Mouse (Mus musculus) midbrain, embryonic 15.5 days (tissue): ENCODE measurements around the gene Abca9. TPM values are rescaled to one million over a fixed set of nuclear protein-coding genes. Genes with fewer than 3 reads are reported as not detected.

ENCODE experiments used
- ATAC-seq: fragments of 200-750 bp; cut with Nextera tagmentation; replicated peaks from 2 replicates; pipeline ENCODE4 v1.8.0; 2017; ENCODE audit warnings: moderate TSS enrichment
- H3K27ac ChIP-seq: fragments of 300-500 bp; sonication (generic); 2 replicates; pipeline ENCODE4 v1.5.1; 2015; ENCODE audit warnings: mild to moderate bottlenecking, inconsistent platforms
- H3K27me3 ChIP-seq: fragments of 300-500 bp; sonication (generic); replicated peaks from 2 replicates; pipeline ENCODE4 v1.6.1; 2015; ENCODE audit warnings: inconsistent platforms
- H3K36me3 ChIP-seq: fragments of 300-500 bp; sonication (generic); replicated peaks from 2 replicates; pipeline ENCODE4 v1.6.1; 2015; ENCODE audit warnings: inconsistent platforms
- H3K4me1 ChIP-seq: fragments of 300-500 bp; sonication (generic); 2 replicates; pipeline ENCODE4 v1.6.1; 2015; ENCODE audit warnings: inconsistent platforms
- H3K4me2 ChIP-seq: fragments of 300-500 bp; sonication (generic); 2 replicates; pipeline ENCODE4 v1.6.1; 2015; ENCODE audit warnings: inconsistent platforms, mild to moderate bottlenecking, moderate library complexity
- H3K4me3 ChIP-seq: fragments of 300-500 bp; sonication (generic); 2 replicates; pipeline ENCODE4 v1.5.1; 2015; ENCODE audit warnings: mild to moderate bottlenecking, inconsistent platforms
- H3K9ac ChIP-seq: fragments of 300-500 bp; sonication (generic); 2 replicates; pipeline ENCODE4 v1.6.1; 2015; ENCODE audit warnings: mild to moderate bottlenecking, inconsistent platforms
- H3K9me3 ChIP-seq: fragments of 300-500 bp; sonication (generic); 2 replicates; pipeline ENCODE4 v1.6.1; 2016; ENCODE audit warnings: inconsistent platforms
- WGBS: fragments of 180-500 bp; shearing (Covaris S2); methylation state at CpG from one replicate; pipeline ENCODE4 v1.1.7; 2015; ENCODE audit warnings: mixed read lengths; 5-methylcytosine and 5-hydroxymethylcytosine counted together
- polyA plus RNA-seq: library from polyadenylated mRNA; unstranded; fragments of >200 nt; fragmentation: Nextera tagmentation; extraction: Ambion mirVana; gene quantifications from 2 replicates; pipeline ENCODE4 v1.2.1, GENCODE M21; 2015

The Abca9 gene
- polyA plus RNA-seq, 1 experiment from 2014 or later = 4.2 TPM

DNA sequence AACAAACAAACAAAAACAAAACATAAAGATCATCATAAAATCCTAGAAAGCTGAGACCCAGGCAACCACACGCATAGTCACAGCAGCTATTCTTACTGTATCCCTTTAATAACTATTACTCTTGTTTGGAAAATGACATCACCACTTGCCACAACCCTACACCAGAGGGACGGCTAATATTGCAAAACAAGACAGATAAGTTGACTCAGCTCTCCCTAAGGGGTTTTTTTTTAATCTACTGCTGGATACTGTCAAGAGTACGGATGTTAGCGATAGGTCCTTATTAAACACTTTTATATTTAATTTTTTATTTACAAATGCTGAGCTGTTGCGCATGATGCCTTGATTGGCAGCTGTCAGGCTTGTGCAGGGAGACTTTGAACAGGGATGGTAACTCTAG is 37.2 kb downstream of the Abca9 start:
- H3K27me3 ChIP-seq = no peaks in the 10 kb centered on the region
- no peaks in the 10 kb centered on the region for H3K9me3 ChIP-seq
- H3K4me1 ChIP-seq = no peaks in the 10 kb centered on the region
- no peak overlapping the region for H3K9ac ChIP-seq
- no peaks in the 10 kb centered on the region for H3K36me3 ChIP-seq
- H3K4me3 ChIP-seq = no peak overlapping the region
- no peak overlapping the region for H3K4me2 ChIP-seq
- no peak overlapping the region for H3K27ac ChIP-seq
- no peak for ATAC-seq
- WGBS = 88% methylated on average over 5 of the region's 5 CpGs

GRCm38 (mm10) chr11:110111137-110111536 is 56.9 kb downstream of the Abca9 start:
- no peaks in the 10 kb centered on the region for H3K9me3 ChIP-seq
- H3K4me1 ChIP-seq = no peaks in the 10 kb centered on the region
- H3K27ac ChIP-seq = no peak overlapping the region
- no peak overlapping the region for H3K9ac ChIP-seq
- no peaks in the 10 kb centered on the region for H3K36me3 ChIP-seq
- H3K27me3 ChIP-seq = no peaks in the 10 kb centered on the region
- H3K4me3 ChIP-seq = no peak overlapping the region
- 56% methylated on average over 4 of the region's 4 CpGs for WGBS
- no peak for ATAC-seq
- H3K4me2 ChIP-seq = no peak overlapping the region

DNA sequence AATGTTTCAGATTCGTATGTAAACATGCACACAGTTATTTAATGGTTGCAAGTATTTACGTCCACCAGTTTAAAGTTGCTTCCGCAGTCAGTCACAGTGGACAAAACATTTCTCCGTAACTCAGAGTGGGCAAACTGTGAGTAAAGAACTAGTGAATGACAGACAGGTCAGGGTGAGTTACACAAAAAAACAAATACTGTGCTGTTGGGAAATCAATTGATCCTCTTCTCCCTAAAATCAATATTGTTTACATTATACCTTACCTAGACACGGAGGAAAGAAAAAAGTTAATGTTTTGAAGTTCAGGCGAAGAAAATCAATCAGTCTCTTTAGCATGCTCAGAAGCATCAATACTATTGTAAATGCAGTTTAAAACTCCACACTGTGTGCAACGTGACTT is 66.6 kb downstream of the Abca9 start:
- H3K9me3 ChIP-seq = no peaks in the 10 kb centered on the region
- H3K4me3 ChIP-seq = no peak overlapping the region
- H3K27me3 ChIP-seq = no peaks in the 10 kb centered on the region
- H3K27ac ChIP-seq = no peak overlapping the region
- H3K4me2 ChIP-seq = no peak overlapping the region
- H3K9ac ChIP-seq = no peak overlapping the region
- no peaks in the 10 kb centered on the region for H3K4me1 ChIP-seq
- WGBS = 84% methylated on average over 7 of the region's 7 CpGs
- ATAC-seq = no peak
- no peaks in the 10 kb centered on the region for H3K36me3 ChIP-seq

DNA sequence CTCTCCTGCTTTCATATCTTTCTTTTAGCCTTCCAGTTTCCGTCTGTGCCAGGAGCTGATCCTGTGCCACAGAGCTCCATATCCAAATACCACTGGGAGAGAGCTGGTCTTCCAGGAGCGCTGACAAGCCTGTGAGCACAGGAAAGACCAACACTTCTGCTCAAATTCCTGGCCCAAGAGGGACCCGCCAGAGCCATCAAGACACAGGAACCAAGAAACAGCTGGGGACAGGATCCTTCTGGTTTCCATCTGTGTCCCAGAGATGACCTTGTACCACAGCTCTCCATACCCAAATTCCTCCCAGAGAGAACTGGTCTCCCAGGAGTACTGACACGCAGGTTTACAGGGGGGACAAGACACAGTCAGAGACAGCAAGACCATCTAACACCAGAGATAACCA is 69.1 kb downstream of the Abca9 start:
- 85% methylated on average over 4 of the region's 4 CpGs for WGBS
- Histone ChIP-seq H3K36me3 (no peaks in the 10 kb centered on the region), H3K4me3 (no peak overlapping the region), H3K9ac (no peak overlapping the region), H3K27ac (no peak overlapping the region), H3K9me3 (no peaks in the 10 kb centered on the region), H3K4me2 (no peak overlapping the region), H3K27me3 (no peaks in the 10 kb centered on the region), H3K4me1 (no peaks in the 10 kb centered on the region)
- no peak for ATAC-seq

GRCm38 (mm10) chr11:110097465-110097864 is 70.5 kb downstream of the Abca9 start:
- no peak for ATAC-seq
- 74% methylated on average over 6 of the region's 6 CpGs for WGBS
- Histone ChIP-seq H3K4me1 (no peaks in the 10 kb centered on the region), H3K4me3 (no peak overlapping the region), H3K9me3 (no peaks in the 10 kb centered on the region), H3K27me3 (no peaks in the 10 kb centered on the region), H3K4me2 (no peak overlapping the region), H3K9ac (no peak overlapping the region), H3K27ac (no peak overlapping the region), H3K36me3 (no peaks in the 10 kb centered on the region)

DNA sequence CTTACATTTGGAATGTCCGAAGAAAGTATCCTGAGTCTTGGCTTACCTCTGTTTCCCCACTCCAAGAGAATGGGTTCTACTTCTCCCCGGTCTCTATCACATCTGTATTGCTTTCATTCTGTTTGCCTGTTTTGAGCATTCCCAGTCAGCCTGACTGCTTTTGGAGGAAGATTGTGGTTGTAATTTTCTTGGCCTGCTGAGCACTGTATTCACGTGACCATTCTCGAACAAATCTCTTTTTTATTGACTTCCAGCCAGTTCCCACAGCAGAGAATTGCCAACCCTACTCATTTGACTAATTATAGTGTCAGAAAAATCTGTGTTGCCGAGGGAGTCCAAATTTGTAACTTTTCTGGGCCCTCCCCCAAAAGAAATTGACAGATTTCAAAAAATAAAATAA is 72.1 kb downstream of the Abca9 start, which contains the start of gene Abca8a:
Gene Abca8a (minus strand): TSS at position 121 of the 400 bp plus-strand sequence.
- Histone ChIP-seq H3K27ac (no peak within 1 kb of the TSS), H3K27me3 (no peaks in the 10 kb centered on the region), H3K9me3 (no peaks in the 10 kb centered on the region), H3K36me3 (no peaks in the 10 kb centered on the region), H3K4me3 (no peak within 1 kb of the TSS), H3K9ac (no peak within 1 kb of the TSS), H3K4me2 (no peak within 1 kb of the TSS), H3K4me1 (no peaks in the 10 kb centered on the region)
- no peak for ATAC-seq
- WGBS = 74% methylated on average over 5 of the region's 5 CpGs

- Histone ChIP-seq H3K9ac (no peak overlapping the region), H3K4me3 (no peak overlapping the region), H3K4me2 (no peak overlapping the region), H3K27me3 (no peaks in the 10 kb centered on the region), H3K9me3 (no peaks in the 10 kb centered on the region), H3K36me3 (no peaks in the 10 kb centered on the region), H3K4me1 (no peaks in the 10 kb centered on the region), H3K27ac (no peak overlapping the region)
- no peak for ATAC-seq
- 71% methylated on average over 7 of the region's 7 CpGs for WGBS
Measured at GRCm38 (mm10) chr11:110094846-110095380, 73.1 kb downstream of the Abca9 start.

DNA sequence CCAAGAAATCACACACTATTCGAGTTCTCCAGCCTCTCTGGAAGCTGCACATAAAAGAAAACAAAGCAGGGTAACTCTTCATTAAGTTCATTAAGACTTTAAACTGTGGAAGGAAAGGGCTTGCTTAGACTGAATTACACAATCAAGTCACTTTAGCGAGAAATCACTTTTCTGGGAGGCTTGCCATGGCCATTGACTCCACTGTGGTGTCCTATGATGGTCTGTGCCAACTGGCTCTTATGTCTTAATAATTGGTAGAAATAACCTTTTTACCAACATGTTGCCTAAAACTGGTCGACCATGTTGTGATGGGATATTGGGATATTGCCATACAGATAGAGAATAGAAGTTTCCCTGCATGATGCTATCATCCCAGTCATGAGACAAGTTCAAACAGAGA is 73.8 kb downstream of the Abca9 start:
- Histone ChIP-seq H3K27me3 (no peaks in the 10 kb centered on the region), H3K4me1 (no peaks in the 10 kb centered on the region), H3K4me3 (no peak overlapping the region), H3K4me2 (no peak overlapping the region), H3K9ac (no peak overlapping the region), H3K36me3 (no peaks in the 10 kb centered on the region), H3K27ac (no peak overlapping the region), H3K9me3 (no peaks in the 10 kb centered on the region)
- WGBS = 78% methylated on average over 3 of the region's 3 CpGs
- no peak for ATAC-seq

- no peaks in the 10 kb centered on the region for H3K27me3 ChIP-seq
- 72% methylated on average over 2 of the region's 2 CpGs for WGBS
- no peaks in the 10 kb centered on the region for H3K36me3 ChIP-seq
- no peaks in the 10 kb centered on the region for H3K9me3 ChIP-seq
- H3K4me1 ChIP-seq = no peaks in the 10 kb centered on the region
- no peak overlapping the region for H3K27ac ChIP-seq
- no peak overlapping the region for H3K4me2 ChIP-seq
- no peak for ATAC-seq
- no peak overlapping the region for H3K9ac ChIP-seq
- H3K4me3 ChIP-seq = no peak overlapping the region
Measured at GRCm38 (mm10) chr11:110091328-110091727, 76.7 kb downstream of the Abca9 start.

- H3K4me1 ChIP-seq = no peaks in the 10 kb centered on the region
- H3K27me3 ChIP-seq = no peaks in the 10 kb centered on the region
- H3K27ac ChIP-seq = no peak overlapping the region
- no peaks in the 10 kb centered on the region for H3K36me3 ChIP-seq
- no peak overlapping the region for H3K9ac ChIP-seq
- ATAC-seq = no peak
- no peak overlapping the region for H3K4me2 ChIP-seq
- no peaks in the 10 kb centered on the region for H3K9me3 ChIP-seq
- H3K4me3 ChIP-seq = no peak overlapping the region
- 93% methylated on average over 3 of the region's 3 CpGs for WGBS
Measured at GRCm38 (mm10) chr11:110072158-110072557, 95.8 kb downstream of the Abca9 start.

GRCm38 (mm10) chr11:110061032-110061431 is 107.0 kb downstream of the Abca9 start:
- Histone ChIP-seq H3K4me2 (no peak overlapping the region), H3K27ac (no peak overlapping the region), H3K9me3 (no peaks in the 10 kb centered on the region), H3K4me3 (no peak overlapping the region), H3K36me3 (no peaks in the 10 kb centered on the region), H3K9ac (no peak overlapping the region), H3K27me3 (no peaks in the 10 kb centered on the region), H3K4me1 (no peaks in the 10 kb centered on the region)
- no peak for ATAC-seq
- 77% methylated on average over 4 of the region's 4 CpGs for WGBS

DNA sequence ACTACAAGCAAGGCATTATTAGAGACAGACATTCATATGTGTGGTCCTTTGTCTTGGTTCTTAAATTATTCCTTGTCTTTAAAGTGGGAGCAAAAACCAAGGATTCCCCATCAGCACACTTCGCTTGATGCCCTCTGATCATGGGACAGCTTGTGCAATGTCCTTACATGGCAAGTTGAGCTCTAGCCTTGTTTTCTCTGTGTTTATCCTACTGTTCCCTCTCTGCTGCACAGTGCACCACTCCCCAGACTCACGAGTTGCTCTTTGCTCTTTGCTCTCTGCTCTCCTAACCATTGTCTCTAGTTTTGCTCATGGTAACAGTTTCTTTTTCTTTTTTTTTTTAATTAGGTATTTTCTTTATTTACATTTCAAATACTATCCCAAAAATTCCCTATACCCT is 107.9 kb downstream of the Abca9 start:
- Histone ChIP-seq H3K9ac (no peak overlapping the region), H3K36me3 (no peaks in the 10 kb centered on the region), H3K4me2 (no peak overlapping the region), H3K4me1 (no peaks in the 10 kb centered on the region), H3K27me3 (no peaks in the 10 kb centered on the region), H3K27ac (no peak overlapping the region), H3K9me3 (no peaks in the 10 kb centered on the region), H3K4me3 (no peak overlapping the region)
- no peak for ATAC-seq
- 74% methylated on average over 2 of the region's 2 CpGs for WGBS

GRCm38 (mm10) chr11:110053681-110054080 is 114.3 kb downstream of the Abca9 start:
- no peak for ATAC-seq
- Histone ChIP-seq H3K36me3 (no peaks in the 10 kb centered on the region), H3K4me3 (no peak overlapping the region), H3K9ac (no peak overlapping the region), H3K4me2 (no peak overlapping the region), H3K9me3 (no peaks in the 10 kb centered on the region), H3K27me3 (no peaks in the 10 kb centered on the region), H3K27ac (no peak overlapping the region), H3K4me1 (no peaks in the 10 kb centered on the region)
- 79% methylated on average over 3 of the region's 3 CpGs for whole genome bisulfite sequencing
